Mouse (Mus musculus): ENCODE results near the gene Lztr1.
"Not testable (repeated sequence)": the region's sequence is repeated elsewhere in the genome, so short reads cannot be mapped to it uniquely, and the experiment has no call there.

Lztr1 gene

DNA sequence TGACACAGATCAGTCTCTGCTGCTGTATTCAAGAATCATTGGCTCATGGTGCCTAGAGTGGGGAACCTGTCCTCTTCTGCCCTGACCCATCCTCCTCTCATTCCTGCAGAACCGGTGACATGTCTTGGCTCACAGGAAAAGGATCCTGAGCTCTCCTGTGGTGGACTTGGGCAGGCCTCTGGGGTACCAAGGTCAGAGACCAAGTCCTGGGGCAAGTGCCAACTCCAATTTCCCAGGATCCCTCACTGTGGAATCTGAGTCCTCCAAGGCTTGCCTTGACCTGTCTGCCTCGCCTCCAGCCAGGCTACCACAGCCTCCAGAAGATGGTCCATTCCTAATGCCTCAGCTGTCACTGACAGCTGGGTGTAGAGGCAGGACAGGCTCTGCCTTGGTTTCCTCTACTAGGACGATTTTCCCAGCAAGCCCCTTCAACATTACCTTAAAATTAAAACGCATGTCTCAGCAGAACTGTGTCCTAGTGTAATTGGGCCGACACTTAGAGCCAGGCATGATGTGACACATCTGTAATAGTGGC is 1.4 kb upstream of the Lztr1 start:
- DNase-seq (ENCODE audit: low spot score in 2 of 2), result no peak

DNA sequence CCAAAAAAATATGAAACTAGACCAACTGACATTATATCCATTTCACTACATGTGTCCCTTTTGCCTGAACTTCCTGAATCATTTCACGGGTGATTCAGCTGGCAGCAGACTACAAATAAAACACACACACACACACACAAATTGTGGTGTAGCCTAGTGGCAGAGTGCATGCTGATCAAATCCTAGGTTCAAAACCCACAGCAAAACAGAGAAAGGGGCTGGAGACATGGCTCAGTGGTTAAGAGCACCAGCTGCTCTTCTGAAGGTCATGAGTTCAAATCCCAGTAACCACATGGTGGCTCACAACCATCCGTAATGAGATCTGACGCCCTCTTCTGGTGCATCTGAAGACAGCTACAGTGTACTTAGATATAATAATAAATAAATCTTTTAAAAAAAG is 457 bp upstream of the Lztr1 start:
- not testable (repeated sequence) for DNase-seq (ENCODE audit: low spot score in 2 of 2)

DNA sequence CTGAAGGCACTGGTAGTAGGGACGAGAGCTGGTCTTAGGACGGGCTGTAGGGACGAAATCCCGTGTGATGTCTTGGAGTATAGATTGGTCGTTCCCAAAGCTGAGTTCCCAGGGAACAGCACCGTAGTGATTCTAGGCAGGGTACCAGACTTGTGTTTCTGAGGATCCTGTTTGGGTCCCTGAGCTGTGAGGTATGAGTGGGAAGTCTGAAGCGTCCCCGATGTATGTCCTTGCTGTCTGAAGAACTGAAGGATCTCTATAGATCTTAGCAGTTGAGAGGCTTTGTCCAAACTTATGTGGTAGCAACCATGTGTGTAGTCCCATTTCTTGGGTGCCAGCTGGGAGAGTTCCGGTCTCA is 731 bp downstream of the Lztr1 start:
- no peak for DNase-seq (ENCODE audit: low spot score in 2 of 2)

DNA sequence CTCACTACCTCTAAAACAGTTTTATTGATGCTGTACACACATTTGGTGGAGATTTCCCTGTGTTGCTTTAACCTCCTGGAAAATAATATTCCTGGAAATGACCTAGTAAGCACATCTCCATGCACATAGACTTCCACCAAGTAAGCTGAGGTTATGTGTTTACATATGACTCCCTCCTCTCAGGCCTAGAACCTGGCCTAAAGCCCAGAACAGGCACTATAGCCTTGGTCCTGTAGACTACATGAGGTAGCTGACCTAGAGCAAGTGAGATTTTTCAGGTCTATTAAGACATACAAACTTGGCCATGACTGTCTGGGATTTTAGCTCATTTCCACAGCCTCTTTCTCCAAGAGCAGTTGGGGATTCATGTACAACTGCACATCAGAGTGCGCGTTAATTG is 1.7 kb downstream of the Lztr1 start:
- DNase-seq (ENCODE audit: low spot score in 2 of 2), result no peak

DNA sequence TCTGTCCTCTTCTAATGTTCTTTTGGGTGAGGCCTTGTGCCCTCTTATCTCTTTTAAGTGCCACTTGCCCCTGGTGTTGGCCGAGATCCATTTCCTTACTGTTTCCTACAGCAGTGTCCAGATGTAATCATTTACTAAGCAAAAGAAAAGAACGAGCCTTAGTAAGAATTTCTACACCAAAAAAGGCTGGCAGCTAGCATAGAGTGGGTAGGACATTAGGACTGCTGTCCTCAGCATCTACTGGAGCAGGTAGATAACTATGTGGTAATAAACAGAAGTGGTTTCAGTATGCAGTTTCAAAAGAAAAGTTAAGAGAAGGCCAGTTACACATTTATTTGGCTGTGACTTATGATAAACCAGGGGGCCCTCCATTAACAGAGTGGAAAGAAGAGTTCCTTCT is 2.2 kb downstream of the Lztr1 start:
- DNase-seq (ENCODE audit: low spot score in 2 of 2), result no peak

DNA sequence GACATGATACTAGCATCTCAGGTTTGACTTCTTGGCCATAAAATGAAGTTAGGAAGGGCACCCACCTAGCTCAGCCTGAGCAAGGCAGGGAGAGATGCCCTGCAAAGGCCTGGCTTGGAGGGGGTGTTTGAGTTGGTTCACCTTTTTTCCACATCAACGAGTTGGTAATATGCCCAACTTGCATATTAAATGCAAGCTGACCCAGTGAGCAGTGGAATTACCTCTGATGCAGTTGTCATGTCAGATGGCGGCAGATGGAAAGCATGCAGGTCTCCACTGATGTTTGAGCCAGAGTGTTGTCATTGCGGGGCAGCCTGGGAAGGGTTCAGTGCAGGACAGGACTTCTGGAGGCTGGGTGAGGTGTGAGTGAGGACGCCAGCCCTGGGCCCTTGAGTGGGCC is 2.9 kb downstream of the Lztr1 start:
- no peak for DNase-seq (ENCODE audit: low spot score in 2 of 2)

DNA sequence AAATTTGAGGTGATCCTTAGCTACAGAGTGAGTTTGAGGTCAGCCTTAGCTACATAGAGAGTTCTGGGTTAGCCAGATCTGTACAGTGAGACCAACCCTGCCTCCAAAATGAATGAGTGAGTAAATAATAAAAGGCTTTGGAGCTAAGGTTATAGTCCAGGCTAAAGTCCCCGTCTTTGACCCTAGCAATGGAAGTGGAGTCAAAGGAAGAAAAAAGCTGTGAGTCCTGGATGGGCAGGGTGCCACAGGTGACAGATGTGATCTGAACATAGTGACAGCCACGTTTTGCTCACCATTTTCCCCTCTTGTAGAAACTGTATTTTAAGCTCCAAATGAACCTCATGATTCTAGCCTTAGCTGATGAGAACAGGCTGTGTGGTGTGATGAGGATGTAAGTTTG is 10.4 kb downstream of the Lztr1 start:
- DNase-seq (ENCODE audit: low spot score in 2 of 2), result no peak

DNA sequence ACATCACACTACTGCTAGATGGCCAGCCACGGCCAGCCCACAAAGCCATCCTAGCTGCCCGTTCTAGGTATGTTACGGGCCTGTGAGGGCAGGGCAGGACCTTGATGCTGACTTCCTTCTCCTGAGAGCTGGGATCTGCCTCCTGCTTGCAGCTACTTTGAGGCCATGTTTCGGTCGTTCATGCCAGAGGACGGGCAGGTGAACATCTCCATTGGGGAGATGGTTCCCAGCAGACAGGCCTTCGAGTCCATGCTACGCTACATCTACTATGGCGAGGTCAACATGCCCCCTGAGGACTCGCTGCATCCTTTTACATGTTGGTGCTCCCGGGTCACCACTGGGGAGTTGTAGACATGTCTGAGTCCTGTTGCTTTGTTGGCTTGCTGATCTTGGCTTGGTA is 15.7 kb downstream of the Lztr1 start:
- DNase-seq (ENCODE audit: low spot score in 2 of 2), result no peak

DNA sequence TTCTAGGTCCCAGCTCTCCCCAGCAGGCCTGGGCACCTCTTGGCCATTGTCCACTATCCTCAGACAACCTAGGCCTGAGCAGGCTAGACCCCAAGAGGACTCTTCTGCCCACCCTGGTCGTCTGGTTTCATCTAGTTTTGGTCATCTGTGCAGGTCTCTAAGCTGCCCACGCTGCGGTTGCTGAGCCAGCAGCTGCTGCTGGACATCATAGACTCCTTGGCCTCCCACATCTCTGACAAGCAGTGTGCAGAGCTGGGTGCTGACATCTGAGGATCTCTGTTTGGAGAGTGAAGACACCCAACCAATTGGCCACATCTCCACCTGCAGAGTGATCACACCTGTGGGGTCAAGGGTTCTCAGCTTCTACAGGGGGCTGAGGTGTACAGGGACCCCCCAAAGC is 17.0 kb downstream of the Lztr1 start:
- DNase-seq (ENCODE audit: low spot score in 2 of 2), result no peak

DNA sequence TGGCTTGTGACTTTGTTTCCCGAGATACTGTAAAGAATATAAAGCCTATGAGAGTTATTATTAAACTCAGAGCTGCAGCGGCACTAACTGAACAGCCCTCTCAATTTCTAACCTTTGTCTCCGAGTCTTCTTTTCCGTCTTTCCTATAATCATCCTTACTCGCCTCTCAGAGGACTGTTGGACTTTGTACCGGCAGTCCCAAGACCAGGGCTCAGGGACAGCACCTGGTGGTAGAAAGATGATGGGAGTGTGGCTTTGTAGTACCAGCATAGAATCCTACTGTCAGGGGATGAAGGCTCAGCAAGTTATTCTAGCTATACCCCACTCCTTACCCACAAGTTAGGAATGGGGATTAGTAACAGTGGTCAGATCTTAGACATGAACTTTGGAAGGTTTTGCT is 17.7 kb downstream of the Lztr1 start:
- DNase-seq (ENCODE audit: low spot score in 2 of 2), result no peak

DNA sequence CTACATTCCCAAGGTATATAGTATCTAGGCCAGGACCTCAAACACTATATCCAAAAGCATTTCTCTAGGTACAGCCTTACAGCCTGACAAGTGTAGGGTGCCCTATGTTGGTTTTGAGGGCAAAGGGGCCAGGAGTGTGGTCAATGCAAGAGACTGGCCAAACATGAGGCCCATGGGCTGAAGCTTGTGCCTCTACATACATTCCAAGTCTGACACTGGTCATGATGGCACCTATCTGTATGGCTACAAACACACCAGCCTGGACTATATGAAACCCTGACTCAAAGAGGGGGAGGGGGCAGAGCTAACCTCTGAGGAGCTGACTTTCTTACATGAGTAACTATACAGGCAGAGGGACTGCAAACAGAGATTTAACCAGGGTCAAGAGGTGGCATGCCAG is 19.1 kb downstream of the Lztr1 start:
- no peak for DNase-seq (ENCODE audit: low spot score in 2 of 2)

DNA sequence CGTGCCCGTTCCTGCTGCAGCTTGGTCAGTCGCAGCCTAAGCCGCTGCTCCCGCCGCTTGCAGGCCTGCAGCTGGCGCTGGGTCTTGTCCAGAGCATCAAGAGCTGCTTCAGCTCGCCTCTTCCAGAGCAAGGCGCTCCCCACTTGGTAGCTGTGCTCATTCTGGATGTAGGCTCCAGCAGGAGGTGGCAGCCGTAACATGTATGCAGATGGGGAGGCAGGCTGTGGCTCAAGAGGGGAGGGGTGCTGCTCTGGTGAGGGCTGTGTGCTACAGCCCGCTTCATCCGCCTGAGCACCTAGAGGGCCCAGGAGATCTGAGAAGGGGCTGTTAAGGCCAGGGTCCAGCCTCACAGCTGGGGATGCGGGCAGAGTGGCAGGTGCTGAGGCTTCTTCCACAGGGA is 19.8 kb downstream of the Lztr1 start:
- no peak for DNase-seq (ENCODE audit: low spot score in 2 of 2)

DNA sequence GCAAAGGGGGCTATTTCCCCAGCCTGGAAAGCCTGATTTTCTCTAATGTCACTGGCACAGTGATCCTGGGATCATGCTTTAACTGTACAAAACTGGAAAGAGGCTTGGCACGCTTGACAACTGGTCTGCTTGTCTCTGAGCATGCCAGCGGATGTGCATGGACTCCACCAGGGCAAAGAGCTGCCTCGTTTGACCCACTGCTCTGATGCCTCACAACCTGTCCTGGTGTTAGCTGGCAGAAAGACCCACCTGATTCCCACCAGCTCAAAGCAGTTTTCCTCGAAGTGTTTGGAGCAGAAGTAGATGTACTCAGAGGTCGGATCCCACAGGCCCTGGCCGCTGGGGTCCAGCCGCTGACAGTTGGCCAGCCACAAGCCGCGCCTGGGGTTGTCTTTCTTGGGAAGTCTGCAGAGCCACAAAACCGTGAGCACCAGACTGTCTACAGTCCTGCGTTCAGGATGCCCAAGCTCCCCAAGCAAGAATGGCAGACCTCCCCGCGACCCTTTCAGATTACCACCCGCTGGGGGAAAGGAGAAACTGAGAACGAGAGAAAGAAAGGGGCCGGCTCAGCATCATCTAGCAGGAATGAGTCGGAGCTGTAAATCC is 21.6 kb downstream of the Lztr1 start:
- DNase-seq (ENCODE audit: low spot score in 2 of 2), result no peak

DNA sequence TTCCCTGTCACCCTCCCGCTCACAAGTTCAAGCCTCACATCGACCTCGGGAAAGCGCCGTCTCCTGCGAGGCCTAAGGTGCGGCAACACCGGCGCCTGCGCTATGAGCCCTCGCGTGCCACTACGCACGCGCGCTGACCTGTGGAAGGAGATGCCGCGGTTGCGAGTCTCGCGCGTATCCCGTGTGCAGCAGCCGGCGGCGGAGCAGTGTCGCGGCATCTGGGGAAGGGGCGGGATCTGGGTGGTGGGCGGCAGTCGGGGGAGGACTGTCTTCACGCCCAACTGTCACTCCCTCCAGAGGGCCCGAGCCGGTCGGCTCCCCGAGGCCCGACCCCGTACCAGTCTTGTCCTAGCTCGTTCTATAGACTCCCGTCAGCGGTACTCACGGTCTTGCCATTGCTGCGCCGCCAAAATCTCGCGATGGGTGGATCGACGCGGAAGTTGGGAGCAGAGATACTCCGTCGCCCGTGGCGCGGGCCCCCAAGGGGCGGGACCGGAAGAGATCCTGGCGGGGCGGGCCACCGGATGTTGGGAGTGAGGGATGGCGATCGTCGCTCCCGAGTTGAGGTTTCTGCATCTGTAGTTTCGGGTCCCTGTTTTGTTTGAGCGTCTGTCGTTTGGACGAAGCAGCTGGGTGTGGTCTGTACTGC is 22.3 kb downstream of the Lztr1 start, which contains the start of gene Thap7:
Gene Thap7 (minus strand): TSS at position 497 of the 649 bp plus-strand sequence.
- DNase-seq (ENCODE audit: low spot score in 2 of 2), result peak; percentile 96

DNA sequence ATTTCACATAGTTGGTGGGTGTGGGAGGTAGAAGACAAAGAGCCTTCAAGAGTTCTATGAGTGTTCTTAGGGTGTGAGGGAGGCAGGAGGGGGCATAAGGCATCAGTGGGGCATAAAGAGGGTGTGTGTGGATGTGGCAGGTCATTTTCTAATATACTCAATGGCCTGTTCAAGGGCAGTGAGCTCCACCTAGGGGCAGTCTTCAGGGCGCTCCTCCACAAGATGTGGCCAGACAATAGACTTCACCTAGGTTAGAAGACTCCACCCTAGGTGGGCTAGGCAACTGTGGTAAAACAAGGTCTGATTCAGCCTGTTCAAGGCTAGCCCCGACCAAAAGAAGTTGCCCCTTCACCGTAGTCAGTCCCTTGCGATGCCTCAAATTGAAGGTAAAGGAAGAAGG is 23.8 kb downstream of the Lztr1 start:
- DNase-seq (ENCODE audit: low spot score in 2 of 2), result no peak

DNA sequence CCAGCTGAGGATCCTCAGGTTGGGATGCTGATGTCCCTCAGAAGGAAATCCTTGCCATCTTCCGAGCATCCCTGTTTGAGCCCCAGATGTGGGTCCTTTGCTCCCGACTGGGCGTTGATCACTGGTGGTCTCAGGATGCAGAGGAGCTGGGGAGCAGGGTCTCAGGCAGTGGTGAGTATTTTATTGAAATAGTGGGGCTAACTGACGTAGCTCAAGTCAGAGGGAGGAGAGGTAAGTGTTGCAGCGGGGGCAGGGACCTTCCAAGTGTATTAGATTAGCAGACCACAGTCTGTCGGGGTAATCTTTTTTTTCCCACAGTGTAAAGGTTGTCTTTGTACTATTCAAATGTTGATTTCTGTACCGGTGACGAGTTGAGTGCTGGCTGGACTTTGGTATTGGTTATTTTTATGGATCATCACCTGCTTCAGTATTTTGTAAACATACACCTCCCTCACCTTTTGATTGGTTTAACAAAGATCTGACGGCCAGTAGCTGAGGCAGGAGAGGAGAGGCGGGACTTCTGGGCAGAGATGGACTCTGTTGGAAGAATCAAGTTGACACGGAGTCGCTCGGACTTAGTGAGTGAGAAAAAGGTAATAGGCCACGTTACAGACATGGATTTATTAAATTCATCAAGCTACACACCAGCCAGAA is 24.3 kb downstream of the Lztr1 start:
- DNase-seq (ENCODE audit: low spot score in 2 of 2), result no peak

DNA sequence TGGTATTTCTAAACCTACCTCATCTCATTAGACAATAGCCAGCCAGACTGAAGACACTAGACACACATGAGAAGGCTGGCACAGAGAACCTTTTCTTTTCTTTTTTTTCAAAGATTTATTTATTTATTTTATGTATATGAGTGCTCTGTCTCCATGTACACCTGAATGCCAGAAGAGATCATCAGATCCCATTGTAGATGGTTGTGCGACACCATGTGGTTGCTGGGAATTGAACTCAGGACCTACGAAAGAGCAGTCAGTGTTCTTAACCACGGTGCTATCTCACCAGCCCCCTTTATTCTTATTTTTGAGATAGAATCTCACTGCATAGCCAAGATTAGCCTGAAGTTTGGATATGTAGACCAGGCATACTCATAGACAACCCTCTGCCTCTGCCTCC is 28.1 kb downstream of the Lztr1 start:
- DNase-seq (ENCODE audit: low spot score in 2 of 2), result no peak

DNA sequence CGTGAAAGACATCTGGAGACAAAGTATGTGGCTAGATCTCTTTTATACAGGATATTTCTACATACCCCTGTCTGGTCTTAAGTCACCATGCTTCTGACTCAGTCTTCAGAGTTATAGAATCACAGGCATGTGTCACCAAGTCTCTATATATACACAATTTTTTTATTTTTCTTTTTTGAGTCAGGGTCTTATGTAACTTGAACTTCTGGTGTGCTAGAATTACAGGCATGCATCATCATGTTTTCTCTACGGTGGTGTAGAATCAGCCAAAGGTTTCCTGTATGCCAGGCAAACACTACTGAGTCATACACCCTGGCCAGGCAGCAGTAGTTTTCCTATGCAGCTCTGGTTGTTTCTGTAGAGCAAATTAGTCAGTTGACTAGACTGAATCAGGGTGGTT is 34.1 kb downstream of the Lztr1 start:
- no peak for DNase-seq (ENCODE audit: low spot score in 2 of 2)

DNA sequence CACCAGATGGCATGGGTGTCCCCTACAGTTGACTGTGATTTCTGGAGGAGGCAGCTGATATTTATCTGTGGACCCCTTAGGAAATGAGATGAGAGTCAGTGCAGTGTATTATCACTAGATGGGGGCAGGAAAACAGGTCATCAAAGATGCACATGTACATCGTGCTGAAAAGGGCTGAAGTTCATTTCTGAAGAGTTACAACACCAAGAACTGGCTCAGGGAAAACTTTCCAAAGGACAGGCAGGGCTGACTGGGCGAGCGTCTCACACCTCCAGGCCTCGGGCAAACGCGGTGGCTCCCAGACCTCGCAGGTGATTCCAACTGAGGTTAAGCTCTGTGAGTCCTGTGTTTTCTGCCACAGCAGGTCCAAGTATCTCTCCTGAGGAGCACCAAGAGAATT is 44.3 kb downstream of the Lztr1 start:
- no peak for DNase-seq (ENCODE audit: low spot score in 2 of 2)

DNA sequence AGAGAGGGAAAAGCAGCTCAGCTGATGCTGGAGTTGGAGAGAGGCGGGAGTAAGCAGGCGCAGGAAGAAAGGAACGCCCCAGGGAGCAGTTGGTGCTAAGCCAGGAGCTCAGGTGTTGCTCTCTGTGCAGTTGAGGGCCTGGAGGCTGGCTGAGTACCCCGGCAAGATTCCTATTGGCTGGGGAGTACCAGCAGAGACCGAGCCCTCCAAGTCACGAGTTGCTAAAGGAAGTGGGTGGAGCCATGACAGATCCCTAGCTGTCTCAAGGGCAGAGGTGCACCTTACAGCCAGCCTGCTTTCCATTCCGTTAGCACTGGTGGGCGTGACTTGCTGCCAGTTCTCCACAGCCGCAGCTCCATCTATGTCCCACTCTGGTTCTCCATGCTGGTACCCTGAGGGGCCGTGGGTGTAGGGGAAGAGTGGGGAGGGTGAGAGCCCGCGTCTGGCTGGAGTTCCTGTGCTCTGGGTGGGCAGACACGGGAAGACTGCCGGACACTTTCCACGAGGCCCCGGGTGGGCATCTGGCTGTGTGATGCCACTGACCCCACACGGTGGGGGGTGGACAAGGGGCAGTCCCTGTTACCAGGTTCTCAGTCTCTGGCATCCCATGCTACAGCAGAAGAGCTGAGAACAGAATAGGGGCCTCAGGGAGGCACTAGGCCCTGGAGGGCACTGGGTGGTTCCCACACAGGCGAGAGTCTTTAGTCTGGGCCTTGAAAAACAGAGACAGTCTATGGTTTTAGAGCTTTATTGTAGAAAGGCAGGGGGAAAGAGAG is 45.6 kb downstream of the Lztr1 start:
- DNase-seq (ENCODE audit: low spot score in 2 of 2), result no peak

DNA sequence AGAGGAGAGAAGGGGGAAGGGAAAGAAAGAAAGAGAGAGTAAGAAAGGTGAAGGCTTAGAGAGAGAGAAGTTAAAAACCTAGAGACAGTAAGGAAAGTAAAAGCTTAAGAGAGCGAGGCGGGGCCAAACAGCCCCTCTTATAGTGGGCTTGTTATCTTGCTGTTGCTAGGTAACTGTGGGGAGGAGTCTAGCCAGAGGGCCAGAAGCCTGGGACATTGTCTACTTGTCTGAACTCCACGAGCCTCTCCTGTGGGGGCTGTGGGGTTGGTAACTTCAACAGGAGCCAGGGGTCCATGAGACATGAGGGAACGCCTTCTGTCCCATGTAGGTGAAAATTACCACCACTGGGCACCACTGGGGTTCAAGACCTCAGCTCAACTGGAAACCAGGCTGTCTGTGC is 46.2 kb downstream of the Lztr1 start:
- not testable (repeated sequence) for DNase-seq (ENCODE audit: low spot score in 2 of 2)

DNA sequence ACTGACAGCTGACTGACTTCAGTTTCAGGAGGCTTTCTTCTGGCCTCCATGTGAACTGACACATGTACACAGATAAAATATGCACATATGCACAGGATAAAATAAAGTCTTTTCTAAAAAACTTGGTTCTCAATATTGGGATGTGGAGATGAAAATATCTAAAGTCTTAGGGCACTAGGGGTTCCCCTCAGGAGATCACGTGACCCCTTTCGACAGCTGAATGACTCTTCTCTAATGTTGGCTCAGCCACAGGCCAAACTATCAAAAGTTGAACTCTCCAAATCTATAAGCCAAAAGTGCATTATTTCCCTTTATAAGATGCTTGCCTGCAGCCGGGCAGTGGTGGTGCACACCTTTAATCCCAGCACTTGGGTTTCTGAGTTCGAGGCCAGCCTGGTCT is 47.7 kb downstream of the Lztr1 start:
- no peak for DNase-seq (ENCODE audit: low spot score in 2 of 2)
